Mouse (Mus musculus) bone marrow macrophage, adult 2 months (primary cell): ENCODE measurements around the gene Crybg2. TPM values are rescaled to one million over a fixed set of nuclear protein-coding genes. Genes with fewer than 3 reads are reported as not detected.

Experiments
- H3K27ac ChIP-seq: 2 replicates; pipeline ENCODE4 v1.5.1; 2012; ENCODE audit warnings: low read depth, low read length; ENCODE audit not compliant: insufficient read depth
- H3K4me1 ChIP-seq: 2 replicates; pipeline ENCODE4 v1.6.1; 2012; ENCODE audit warnings: low read length; ENCODE audit not compliant: control insufficient read depth, insufficient read depth
- H3K4me3 ChIP-seq: 2 replicates; pipeline ENCODE4 v1.5.1; 2012; ENCODE audit warnings: mild to moderate bottlenecking, low read length, moderate library complexity; ENCODE audit not compliant: insufficient read depth
- CTCF ChIP-seq: IDR thresholded peaks from 2 replicates; pipeline ENCODE4 v1.5.1; 2012; ENCODE audit warnings: low read depth, mild to moderate bottlenecking, low read length, moderate library complexity
- POLR2A ChIP-seq: IDR thresholded peaks from 2 replicates; pipeline ENCODE4 v1.6.1; 2012; ENCODE audit warnings: mild to moderate bottlenecking, low read depth, low read length, borderline replicate concordance
- polyA plus RNA-seq: library from polyadenylated mRNA; stranded (reverse); fragments of >200 nt; gene quantifications from 2 replicates; pipeline ENCODE4 v1.2.4, GENCODE M21; 2012; ENCODE audit not compliant: missing spikeins, insufficient read depth, insufficient read length

Crybg2 gene
- polyA plus RNA-seq, 1 experiment, result 0.71 TPM

DNA sequence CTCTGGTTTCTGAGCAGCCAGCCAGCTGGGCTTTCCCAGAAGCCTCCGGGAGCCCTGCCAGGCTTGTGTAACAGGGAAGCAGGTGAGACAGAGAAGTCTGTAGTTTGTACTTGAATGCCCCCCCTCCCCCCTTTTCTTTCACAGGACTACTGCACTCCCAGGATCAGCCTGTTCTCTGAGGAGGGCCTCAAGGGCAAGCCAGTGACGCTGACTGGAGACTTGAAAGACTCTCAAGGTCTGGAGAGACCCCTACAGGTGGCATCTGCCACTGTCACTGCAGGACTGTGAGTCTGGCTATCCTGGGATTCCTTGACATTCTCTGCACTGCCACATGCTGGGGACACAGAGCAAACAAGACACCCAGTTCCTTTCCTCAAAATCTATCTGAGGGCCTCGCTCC lies 18.1 kb downstream of the Crybg2 start:
- peaks cover 4% of the 10 kb centered on the region; the same call in 1 of the 2 replicates for H3K4me1 ChIP-seq
- no peak overlapping the region for H3K4me3 ChIP-seq
- TF ChIP-seq POLR2A (no peak), CTCF (no peak; the same call in 1 of the 2 replicates)
- no peak overlapping the region for H3K27ac ChIP-seq

DNA sequence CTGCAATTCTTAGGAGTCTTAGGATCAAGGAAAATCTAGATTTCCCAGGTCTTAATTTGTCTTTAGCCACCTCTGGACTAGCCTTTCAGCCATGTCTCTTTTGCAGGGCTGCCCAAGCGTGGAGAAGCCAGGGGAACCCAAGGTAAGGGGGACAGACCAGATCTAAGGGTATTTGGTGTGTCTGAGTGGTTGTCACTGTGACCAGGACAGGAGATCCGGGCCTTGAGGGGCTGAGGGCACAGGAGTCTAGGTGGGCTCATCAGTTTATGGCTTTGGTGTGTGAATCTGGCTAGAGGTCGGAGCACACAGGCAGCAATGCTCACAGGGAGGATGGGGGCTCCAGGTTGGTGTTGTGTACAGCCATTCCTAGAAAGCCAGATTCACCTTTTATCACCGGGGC lies 20.1 kb downstream of the Crybg2 start:
- H3K4me1 ChIP-seq, result peaks cover 4% of the 10 kb centered on the region; the same call in 1 of the 2 replicates
- no peak overlapping the region for H3K27ac ChIP-seq
- TF ChIP-seq CTCF (no peak), POLR2A (no peak)
- H3K4me3 ChIP-seq, result no peak overlapping the region

DNA sequence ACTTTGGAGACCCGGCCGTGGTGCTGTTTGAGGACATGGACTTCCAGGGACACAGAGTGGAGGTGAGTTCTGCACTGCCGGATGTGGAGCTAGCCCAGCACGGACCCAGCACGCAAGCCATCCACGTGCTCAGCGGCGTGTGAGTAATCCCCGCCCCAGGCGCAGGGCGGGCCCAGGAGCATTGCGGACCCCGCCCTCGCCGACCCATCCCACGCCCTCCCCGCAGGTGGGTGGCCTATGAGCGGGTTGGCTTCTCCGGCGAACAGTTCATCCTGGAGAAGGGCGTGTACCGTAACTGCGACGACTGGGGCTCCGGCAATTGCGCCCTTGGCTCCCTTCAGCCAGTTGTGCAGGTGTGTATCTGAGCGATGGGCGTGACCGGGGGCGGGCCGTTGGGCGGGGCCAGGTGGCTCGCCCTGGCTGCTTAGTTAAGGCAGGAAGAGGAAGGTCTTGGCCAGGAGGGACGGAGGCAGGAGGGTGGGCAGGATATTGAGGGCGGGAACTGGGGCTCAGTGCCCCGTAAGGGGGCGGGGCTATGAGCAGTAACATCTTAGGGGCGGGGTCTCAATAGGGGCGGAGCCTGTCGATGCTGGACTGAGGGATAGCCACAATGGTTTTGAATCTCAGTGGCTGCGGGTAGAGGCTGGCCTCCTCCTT lies 21.2 kb downstream of the Crybg2 start:
- Histone ChIP-seq H3K4me3 (peak overlapping the region; percentile 65), H3K27ac (no peak overlapping the region), H3K4me1 (peaks cover 4% of the 10 kb centered on the region; the same call in 1 of the 2 replicates)
- TF ChIP-seq CTCF (no peak), POLR2A (no peak)

DNA sequence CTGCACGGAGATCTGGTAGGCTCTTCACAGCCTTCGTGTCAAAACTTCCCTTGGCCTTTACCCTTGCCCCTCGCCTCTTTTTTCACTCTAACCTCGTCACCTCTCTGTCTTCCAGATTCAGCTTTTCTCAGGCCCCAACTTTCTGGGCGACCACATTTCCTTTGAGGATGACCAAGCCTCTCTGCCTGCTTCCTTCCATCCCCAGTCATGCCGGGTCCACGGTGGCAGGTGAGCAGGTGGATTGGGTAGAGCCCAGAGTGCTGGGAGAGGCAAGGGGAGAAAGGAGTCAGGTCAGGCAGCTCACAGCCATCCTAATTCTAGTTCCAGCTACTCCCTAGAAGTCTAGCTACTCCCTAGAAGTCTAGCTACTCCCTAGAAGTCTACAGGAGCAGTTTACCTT lies 21.8 kb downstream of the Crybg2 start:
- TF ChIP-seq POLR2A (no peak), CTCF (no peak)
- peaks cover 4% of the 10 kb centered on the region; the same call in 1 of the 2 replicates for H3K4me1 ChIP-seq
- no peak overlapping the region for H3K27ac ChIP-seq
- H3K4me3 ChIP-seq, result peak overlapping the region; percentile 65

DNA sequence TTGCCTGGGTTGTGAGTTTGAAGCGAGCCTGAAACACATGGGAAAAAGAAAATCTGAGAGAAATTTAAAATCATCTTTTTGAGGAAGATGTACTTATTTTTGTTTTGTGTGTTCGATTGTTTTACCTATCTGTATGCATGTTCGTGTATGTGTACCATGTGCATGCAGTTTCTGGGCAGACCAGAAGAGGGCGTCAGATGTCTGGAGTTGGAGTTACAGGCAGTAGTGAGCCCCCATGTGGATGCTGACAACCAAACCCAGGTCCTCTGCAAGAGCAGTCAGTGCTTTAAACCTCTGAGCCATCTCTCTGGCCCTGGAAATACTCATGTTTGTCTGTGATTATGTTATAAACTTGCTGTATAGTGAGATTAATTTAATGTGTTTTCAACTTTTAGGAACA lies 24.4 kb downstream of the Crybg2 start:
- Histone ChIP-seq H3K27ac (no peak overlapping the region), H3K4me3 (no peak overlapping the region), H3K4me1 (peaks cover 6% of the 10 kb centered on the region)
- no peak for TF ChIP-seq CTCF
- no peak for TF ChIP-seq POLR2A

DNA sequence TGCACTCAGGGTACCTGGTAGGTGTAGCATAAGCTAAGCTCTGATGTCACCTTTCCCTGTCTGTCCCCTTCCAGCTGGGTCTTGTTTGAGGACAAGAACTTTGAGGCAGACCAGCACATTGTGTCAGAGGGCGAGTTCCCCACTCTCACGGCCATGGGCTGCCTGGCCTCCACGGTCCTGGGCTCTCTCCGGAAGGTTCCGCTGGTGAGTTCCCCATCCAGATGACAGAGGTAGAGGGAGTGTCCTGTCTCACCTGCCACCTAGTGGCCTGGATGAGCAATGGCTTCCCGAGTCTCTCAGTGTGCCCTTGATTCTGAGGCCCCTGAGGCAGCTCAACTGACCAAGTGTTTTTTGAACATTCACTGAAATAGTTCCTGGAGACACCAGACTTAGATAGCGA lies 26.8 kb downstream of the Crybg2 start:
- Histone ChIP-seq H3K4me3 (no peak overlapping the region), H3K27ac (no peak overlapping the region), H3K4me1 (peaks cover 7% of the 10 kb centered on the region)
- TF ChIP-seq CTCF, result no peak
- no peak for TF ChIP-seq POLR2A

DNA sequence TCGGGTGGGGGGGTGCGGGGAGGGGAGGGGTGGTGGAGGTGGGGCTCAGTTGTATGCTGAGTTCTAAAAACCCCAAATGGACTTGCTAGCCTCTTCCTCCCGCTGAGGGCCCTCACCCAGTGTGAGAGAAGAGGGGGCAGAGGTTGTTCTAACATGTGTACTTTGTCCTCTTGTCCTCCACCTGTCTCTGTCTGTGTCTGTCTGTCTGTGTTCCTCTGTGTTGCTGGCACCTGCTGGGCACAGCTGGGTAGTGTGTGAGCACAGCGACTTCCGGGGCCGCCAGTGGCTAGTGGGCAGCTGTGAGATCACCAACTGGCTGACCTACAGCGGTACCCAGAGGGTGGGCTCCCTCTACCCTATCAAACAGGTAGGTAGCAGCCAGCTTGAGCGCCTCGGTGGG lies 28.4 kb downstream of the Crybg2 start:
- TF ChIP-seq CTCF (no peak), POLR2A (no peak)
- peaks cover 19% of the 10 kb centered on the region for H3K4me1 ChIP-seq

DNA sequence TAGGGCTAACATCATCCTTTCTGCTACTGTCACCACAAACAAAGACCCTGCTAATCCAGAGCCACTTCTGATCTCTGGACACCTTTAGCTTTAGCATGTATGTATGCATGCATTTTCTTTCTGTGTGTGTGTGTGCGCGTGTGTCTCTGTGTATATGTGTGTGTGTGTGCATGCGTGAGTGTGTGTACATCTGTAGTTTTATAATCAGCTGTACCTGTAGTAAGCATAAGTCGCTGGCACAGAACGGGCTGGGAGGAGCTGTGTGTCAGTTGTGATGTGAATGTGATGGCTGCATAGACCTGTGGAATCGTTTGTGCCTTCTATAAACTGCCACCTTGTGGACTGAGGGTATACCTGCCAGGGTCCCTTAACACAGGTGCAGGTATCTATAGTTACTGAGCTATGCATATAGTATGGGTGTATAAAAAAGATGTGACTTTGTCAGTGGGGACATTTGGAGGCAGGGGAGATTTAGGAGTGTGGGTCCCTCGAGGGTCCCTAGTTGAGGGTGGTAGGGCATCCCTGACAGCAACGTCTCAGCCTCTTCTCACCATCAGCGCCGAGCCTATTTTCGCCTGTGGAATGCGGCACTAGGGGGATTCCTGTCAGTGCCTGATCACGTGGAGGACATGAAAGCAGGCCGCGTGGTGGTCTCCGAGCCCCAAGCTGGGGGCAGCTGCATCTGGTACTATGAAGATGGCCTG lies 30.1 kb downstream of the Crybg2 start:
- Histone ChIP-seq H3K27ac (no peak overlapping the region), H3K4me1 (peaks cover 32% of the 10 kb centered on the region), H3K4me3 (no peak overlapping the region)
- TF ChIP-seq POLR2A, result no peak
- no peak for TF ChIP-seq CTCF

More for the DNA sequence above, 28.4 kb downstream of the Crybg2 start:
- Histone ChIP-seq H3K27ac (no peak overlapping the region), H3K4me3 (no peak overlapping the region)

DNA sequence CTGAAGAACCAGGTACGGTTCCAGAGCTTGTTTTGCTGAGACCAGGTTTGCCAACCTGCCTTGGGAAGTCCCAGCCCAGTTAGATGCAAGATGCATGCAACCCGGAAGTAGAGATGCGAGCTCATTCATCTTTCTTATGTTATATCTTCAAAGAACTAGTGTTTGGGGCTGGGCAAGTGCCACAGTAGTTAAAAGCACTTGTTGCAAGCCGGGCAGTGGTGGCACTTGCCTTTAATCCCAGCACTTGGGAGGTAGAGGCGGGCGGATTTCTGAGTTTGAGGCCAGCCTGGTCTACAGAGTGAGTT lies 30.6 kb downstream of the Crybg2 start:
- H3K27ac ChIP-seq, result no peak overlapping the region
- no peak for TF ChIP-seq CTCF
- TF ChIP-seq POLR2A, result no peak
- H3K4me1 ChIP-seq, result peaks cover 35% of the 10 kb centered on the region

More for the DNA sequence above, 30.6 kb downstream of the Crybg2 start:
- H3K4me3 ChIP-seq, result no peak overlapping the region
